ENCODE assay signal across 15 mouse cellular contexts in the genomic region with DNA sequence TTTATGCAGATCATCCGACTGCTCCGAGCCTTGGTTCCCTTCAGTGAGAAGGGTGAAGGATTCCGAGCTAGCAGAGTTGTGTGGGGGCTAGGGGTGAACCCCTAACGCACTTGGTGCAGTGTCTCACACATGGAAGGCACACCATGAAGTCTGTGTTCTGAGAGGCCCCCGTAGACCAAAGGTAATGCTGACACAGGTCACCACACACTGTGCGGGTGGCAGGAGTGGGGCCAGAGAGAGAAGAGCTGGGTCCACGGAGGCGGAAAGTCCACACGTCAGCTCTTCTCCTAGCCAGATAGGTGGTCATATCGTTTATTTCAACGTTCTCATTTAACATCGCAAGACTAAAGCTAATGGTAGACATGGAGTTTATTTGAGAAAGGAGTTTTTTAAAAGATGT.
DNase-seq lines count a peak whose midpoint lies in the region; ATAC-seq and TF ChIP-seq lines count a peak whose summit lies in the region.
"Had no signal": no experiment of that assay in that cellular context is flagged by ENCODE, and none has a peak within 500 bp of the region (broad histone marks: within the 10 kb centered on the region; RNA-seq: fewer than 3 reads in every experiment).

No protein-coding gene starts in this region.

- H3K36me3 ChIP-seq in kidney, embryonic 15.5 days: no peaks in the 10 kb centered on the region
- no peaks in the 10 kb centered on the region for H3K36me3 ChIP-seq in liver, embryonic 16.5 days (ENCODE audit: control insufficient read depth, insufficient read depth)
- H3K36me3 ChIP-seq: embryonic facial prominence, embryonic 15.5 days; forebrain, embryonic 12.5 days; hindbrain, embryonic 13.5 days; neural tube, embryonic 15.5 days had no signal

- no peak overlapping the region for H3K4me3 ChIP-seq in bone marrow macrophage, adult 2 months (ENCODE audit: insufficient read depth, low read length)
- no peak overlapping the region for H3K4me3 ChIP-seq in kidney, embryonic 15.5 days (replicated peaks)
- H3K4me3 ChIP-seq in liver, embryonic 16.5 days (ENCODE audit: low read depth, low read length): no peak overlapping the region
- H3K4me3 ChIP-seq: embryonic facial prominence, embryonic 15.5 days; forebrain, embryonic 12.5 days; hindbrain, embryonic 13.5 days; neural tube, embryonic 15.5 days had no signal

- TF ChIP-seq CTCF in bone marrow macrophage, adult 2 months (IDR thresholded peaks at IDR 0.05; ENCODE audit: low read depth, low read length): no peak; the same call in 1 of the 2 replicates

- WGBS in kidney, embryonic 15.5 days: 77% methylated on average over 12 of the region's 12 CpGs
- WGBS in liver, embryonic 16.5 days (ENCODE audit: insufficient replicate concordance): 74% methylated on average over 12 of the region's 12 CpGs

- DNase-seq in kidney, adult 18-20 months: peak; percentile 66
- no peak for DNase-seq in kidney, postnatal 10 days
- DNase-seq in cerebellum, adult 11-12 months: no peak
- DNase-seq in urinary bladder, postnatal 4 days (ENCODE audit: low spot score in 2 of 2): no peak
- DNase-seq: cerebellum, adult 9-11 months; layer of hippocampus, postnatal 36 days; lung, postnatal 10 days had no signal

- H3K4me1 ChIP-seq in bone marrow macrophage, adult 2 months (ENCODE audit: control insufficient read depth, insufficient read depth, low read length): peaks cover 77% of the 10 kb centered on the region
- peaks cover 42% of the 10 kb centered on the region for H3K4me1 ChIP-seq in kidney, embryonic 15.5 days
- peaks cover 24% of the 10 kb centered on the region for H3K4me1 ChIP-seq in liver, embryonic 16.5 days (ENCODE audit: control insufficient read depth, low read depth, low read length)
- H3K4me1 ChIP-seq: embryonic facial prominence, embryonic 15.5 days; forebrain, embryonic 12.5 days; hindbrain, embryonic 13.5 days; neural tube, embryonic 15.5 days had no signal

- H3K9me3 ChIP-seq in kidney, embryonic 15.5 days (replicated peaks): no peaks in the 10 kb centered on the region
- H3K9me3 ChIP-seq in liver, embryonic 16.5 days (replicated peaks; ENCODE audit: control insufficient read depth, low read length): no peaks in the 10 kb centered on the region
- H3K9me3 ChIP-seq: embryonic facial prominence, embryonic 15.5 days; forebrain, embryonic 12.5 days; hindbrain, embryonic 13.5 days; neural tube, embryonic 15.5 days had no signal

- TF ChIP-seq POLR2A in bone marrow macrophage, adult 2 months (IDR thresholded peaks at IDR 0.05; ENCODE audit: borderline replicate concordance, low read depth, low read length): no peak

- H3K27ac ChIP-seq in bone marrow macrophage, adult 2 months (ENCODE audit: insufficient read depth, low read depth, low read length): peak overlapping the region; percentile 95
- H3K27ac ChIP-seq in kidney, embryonic 15.5 days: peak overlapping the region; percentile 84; the same call in 1 of the 2 replicates
- H3K27ac ChIP-seq in liver, embryonic 16.5 days (ENCODE audit: low read length): peak overlapping the region; percentile 73
- H3K27ac ChIP-seq: embryonic facial prominence, embryonic 15.5 days; forebrain, embryonic 12.5 days; hindbrain, embryonic 13.5 days; neural tube, embryonic 15.5 days had no signal

- no peaks in the 10 kb centered on the region for H3K27me3 ChIP-seq in kidney, embryonic 15.5 days
- H3K27me3 ChIP-seq in liver, embryonic 16.5 days (ENCODE audit: control insufficient read depth, insufficient read depth, low read depth, low read length): no peaks in the 10 kb centered on the region
- H3K27me3 ChIP-seq: embryonic facial prominence, embryonic 15.5 days; forebrain, embryonic 12.5 days; hindbrain, embryonic 13.5 days; neural tube, embryonic 15.5 days had no signal

- ATAC-seq in kidney, embryonic 15.5 days (replicated peaks; ENCODE audit: low FRiP score): no peak
- ATAC-seq in liver, embryonic 16.5 days (ENCODE audit: low read depth): no peak
- no peak for ATAC-seq in granulocyte monocyte progenitor cell, adult 5-6 weeks (replicated peaks; ENCODE audit: poor library complexity, severe bottlenecking)

- H3K9ac ChIP-seq in kidney, embryonic 15.5 days: no peak overlapping the region
- H3K9ac ChIP-seq in liver, embryonic 16.5 days (ENCODE audit: low read depth, low read length): no peak overlapping the region
- H3K9ac ChIP-seq: embryonic facial prominence, embryonic 15.5 days; forebrain, embryonic 12.5 days; hindbrain, embryonic 13.5 days; neural tube, embryonic 15.5 days had no signal

- 0 out of 2 replicates have a peak overlapping the region, but pooled peaks have one; percentile 46 for H3K4me2 ChIP-seq in kidney, embryonic 15.5 days
- no peak overlapping the region for H3K4me2 ChIP-seq in liver, embryonic 16.5 days (ENCODE audit: low read depth, low read length)
- H3K4me2 ChIP-seq: embryonic facial prominence, embryonic 15.5 days; forebrain, embryonic 12.5 days; hindbrain, embryonic 13.5 days; neural tube, embryonic 15.5 days had no signal
